Mouse (Mus musculus) embryonic fibroblast, embryonic 13.5 days (primary cell): Measurements from ENCODE around the gene Magix. TPM values are rescaled to one million over a fixed set of nuclear protein-coding genes. Genes with fewer than 3 reads are reported as not detected.
A peak's percentile ranks its signal among the peaks of the same experiment; 100 is the strongest.

Experiments used
- H3K27ac ChIP-seq: 2 replicates; pipeline ENCODE4 v1.5.1; 2012; ENCODE audit warnings: low read length, control low read depth, inconsistent platforms; ENCODE audit not compliant: insufficient read depth
- H3K4me1 ChIP-seq: 2 replicates; pipeline ENCODE4 v1.6.1; 2011; ENCODE audit warnings: low read length; ENCODE audit not compliant: control insufficient read depth, insufficient read depth
- H3K4me3 ChIP-seq: 2 replicates; pipeline ENCODE4 v1.5.1; 2011; ENCODE audit warnings: mild to moderate bottlenecking, control low read depth, low read length; ENCODE audit not compliant: insufficient read depth
- CTCF ChIP-seq: IDR thresholded peaks from 2 replicates; pipeline ENCODE4 v1.5.1; 2011; ENCODE audit warnings: mild to moderate bottlenecking, control low read depth, low read length, moderate library complexity, borderline replicate concordance; ENCODE audit not compliant: insufficient read depth
- POLR2A ChIP-seq: IDR thresholded peaks from 2 replicates; pipeline ENCODE4 v1.6.1; 2011; ENCODE audit warnings: low read depth, mild to moderate bottlenecking, control low read depth, low read length, moderate library complexity
- polyA plus RNA-seq: library from polyadenylated mRNA; stranded (reverse); fragments of >200 nt; gene quantifications from 2 replicates; pipeline ENCODE4 v1.2.4, GENCODE M21; 2011; ENCODE audit warnings: low read depth; ENCODE audit not compliant: missing spikeins, insufficient read length

The Magix gene
- polyA plus RNA-seq, 1 experiment, result not detected

- Histone ChIP-seq H3K27ac (no peak overlapping the region), H3K4me1 (0 out of 2 replicates have a peak, but pooled peaks cover 2% of the 10 kb centered on the region), H3K4me3 (no peak overlapping the region)
- TF ChIP-seq POLR2A, result no peak
- TF ChIP-seq CTCF, result no peak
Measured at GRCm38 (mm10) chrX:7661086-7661485, 20.0 kb downstream of the Magix start.

GRCm38 (mm10) chrX:7658785-7659589 lies 22.1 kb downstream of the Magix start:
- Histone ChIP-seq H3K27ac (no peak overlapping the region), H3K4me1 (0 out of 2 replicates have a peak, but pooled peaks cover 2% of the 10 kb centered on the region), H3K4me3 (no peak overlapping the region)
- TF ChIP-seq POLR2A, result no peak
- no peak for TF ChIP-seq CTCF

- Histone ChIP-seq H3K4me3 (peak overlapping the region; percentile 23), H3K27ac (peak overlapping the region; percentile 41), H3K4me1 (0 out of 2 replicates have a peak, but pooled peaks cover 2% of the 10 kb centered on the region)
- peak; percentile 59 for TF ChIP-seq POLR2A
- TF ChIP-seq CTCF, result no peak
Measured at GRCm38 (mm10) chrX:7658031-7658784, 22.8 kb downstream of the Magix start.

DNA sequence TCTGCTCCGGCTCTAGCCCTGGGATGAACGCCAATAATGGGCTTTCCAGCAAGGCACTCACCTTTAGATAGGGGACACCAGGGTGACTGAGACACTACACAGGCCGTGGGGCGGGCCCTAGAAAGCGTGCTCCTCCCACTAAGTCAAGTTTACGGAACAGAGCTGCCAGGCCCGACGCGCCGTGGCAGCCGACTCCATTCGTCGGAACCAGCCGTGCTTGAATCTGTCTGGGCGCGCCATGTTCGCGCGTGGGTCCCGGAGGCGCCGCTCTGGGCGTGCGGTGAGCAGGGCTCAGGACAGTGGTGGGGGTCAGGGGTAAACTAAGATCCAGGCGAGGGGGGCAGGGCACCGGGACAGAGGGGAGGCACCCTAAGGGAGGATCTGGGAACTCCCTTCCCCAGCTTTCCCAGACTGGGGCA lies 23.8 kb downstream of the Magix start, which contains the start of gene Prickle3:
Gene Prickle3 (plus strand): TSS at position 40 of the 419 bp plus-strand sequence.
- Histone ChIP-seq H3K4me1 (0 out of 2 replicates have a peak, but pooled peaks cover 2% of the 10 kb centered on the region), H3K27ac (peak within 1 kb of the TSS; percentile 41), H3K4me3 (peak within 1 kb of the TSS; percentile 59)
- TF ChIP-seq POLR2A, result peak; percentile 66
- no peak for TF ChIP-seq CTCF

GRCm38 (mm10) chrX:7648671-7649304 lies 32.3 kb downstream of the Magix start:
- Histone ChIP-seq H3K4me3 (peak overlapping the region; percentile 46), H3K27ac (peak overlapping the region; percentile 45), H3K4me1 (no peaks in the 10 kb centered on the region; the same call in 1 of the 2 replicates)
- TF ChIP-seq POLR2A, result peak; percentile 68
- peak; percentile 21; the same call in 1 of the 2 replicates for TF ChIP-seq CTCF

DNA sequence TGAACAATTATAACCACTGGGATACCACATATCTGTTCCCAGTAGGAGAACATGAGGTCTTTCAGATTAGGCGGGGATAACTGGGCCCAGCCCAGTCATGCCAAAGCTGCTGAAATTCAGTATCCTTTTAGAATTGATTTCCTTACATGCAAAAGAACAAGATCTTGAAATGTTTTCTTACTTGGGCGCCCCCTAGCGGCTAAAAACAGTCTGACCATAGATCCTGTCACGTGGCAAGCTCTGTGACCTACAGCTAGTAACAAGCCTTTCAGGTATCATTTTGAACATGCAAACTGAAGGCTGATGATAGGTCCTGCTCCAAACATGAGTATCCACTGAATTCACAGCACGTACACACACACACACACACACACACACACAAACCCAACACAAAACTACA lies 35.7 kb downstream of the Magix start:
- Histone ChIP-seq H3K4me3 (no peak overlapping the region), H3K4me1 (no peaks in the 10 kb centered on the region), H3K27ac (no peak overlapping the region)
- TF ChIP-seq CTCF (no peak), POLR2A (no peak)

- TF ChIP-seq POLR2A, result no peak
- no peak for TF ChIP-seq CTCF
- H3K4me3 ChIP-seq, result no peak overlapping the region
Measured at GRCm38 (mm10) chrX:7640785-7641184, 40.3 kb downstream of the Magix start.

GRCm38 (mm10) chrX:7639536-7640325 lies 41.3 kb downstream of the Magix start:
- no peak for TF ChIP-seq POLR2A
- no peak for TF ChIP-seq CTCF
- no peaks in the 10 kb centered on the region for H3K4me1 ChIP-seq

More at GRCm38 (mm10) chrX:7640785-7641184, 40.3 kb downstream of the Magix start:
- Histone ChIP-seq H3K4me1 (no peaks in the 10 kb centered on the region), H3K27ac (no peak overlapping the region)

GRCm38 (mm10) chrX:7638401-7639091 lies 42.5 kb downstream of the Magix start, which contains the start of gene Syp:
Syp (plus strand) TSS chrX:7638471.
- Histone ChIP-seq H3K4me3 (no peak within 1 kb of the TSS), H3K4me1 (no peaks in the 10 kb centered on the region), H3K27ac (no peak within 1 kb of the TSS)
- TF ChIP-seq POLR2A (no peak), CTCF (no peak)

More at GRCm38 (mm10) chrX:7639536-7640325, 41.3 kb downstream of the Magix start:
- Histone ChIP-seq H3K4me3 (no peak overlapping the region), H3K27ac (no peak overlapping the region)
